Mouse (Mus musculus): Measurements from ENCODE around the gene Stk11ip.
A peak's percentile ranks its signal among the peaks of the same experiment; 100 is the strongest.

The Stk11ip gene

GRCm38 (mm10) chr1:75521321-75522031, at the start of gene Stk11ip:
Stk11ip (plus strand) TSS chr1:75521529.
- DNase-seq: peak; percentile 95 to 97

GRCm38 (mm10) chr1:75476441-75476840, 44.9 kb upstream of the Stk11ip start:
- DNase-seq: no peak

GRCm38 (mm10) chr1:75477264-75477965, 43.9 kb upstream of the Stk11ip start:
- peak; percentile 93 to 95 for DNase-seq

- DNase-seq: no peak
Measured at GRCm38 (mm10) chr1:75477966-75478290, 43.4 kb upstream of the Stk11ip start.

- peak; percentile 68 to 76 for DNase-seq
Measured at GRCm38 (mm10) chr1:75478497-75478896, 42.8 kb upstream of the Stk11ip start.

- peak; percentile 98 for DNase-seq
Measured at GRCm38 (mm10) chr1:75478916-75479634, 42.3 kb upstream of the Stk11ip start, which contains the start of the genes Chpf and Tmem198. Chpf (minus strand) TSS chr1:75479307. Tmem198 (plus strand) TSS chr1:75479532.

- no peak for DNase-seq
Measured at GRCm38 (mm10) chr1:75479635-75479989, 41.7 kb upstream of the Stk11ip start.

- DNase-seq: no peak
Measured at GRCm38 (mm10) chr1:75480036-75480435, 41.3 kb upstream of the Stk11ip start.

- DNase-seq: no peak
Measured at GRCm38 (mm10) chr1:75480735-75481134, 40.6 kb upstream of the Stk11ip start.

- DNase-seq: peak in 1 of 2 experiments; percentile 30
Measured at GRCm38 (mm10) chr1:75486561-75486960, 34.8 kb upstream of the Stk11ip start.

- peak in 1 of 2 experiments; percentile 31 for DNase-seq
Measured at GRCm38 (mm10) chr1:75487040-75487404, 34.3 kb upstream of the Stk11ip start.

GRCm38 (mm10) chr1:75487405-75488161, 33.7 kb upstream of the Stk11ip start:
- DNase-seq: peak; percentile 81 to 87

- DNase-seq: no peak
Measured at GRCm38 (mm10) chr1:75490785-75491551, 30.4 kb upstream of the Stk11ip start.

- no peak for DNase-seq
Measured at GRCm38 (mm10) chr1:75492579-75493170, 28.7 kb upstream of the Stk11ip start.

- peak; percentile 69 to 77 for DNase-seq
Measured at GRCm38 (mm10) chr1:75494878-75495548, 26.3 kb upstream of the Stk11ip start.

GRCm38 (mm10) chr1:75498897-75499296, 22.4 kb upstream of the Stk11ip start:
- DNase-seq: no peak

GRCm38 (mm10) chr1:75499441-75499840, 21.9 kb upstream of the Stk11ip start:
- no peak for DNase-seq

- DNase-seq: no peak
Measured at GRCm38 (mm10) chr1:75501905-75502304, 19.4 kb upstream of the Stk11ip start.

GRCm38 (mm10) chr1:75502945-75503650, 18.2 kb upstream of the Stk11ip start:
- no peak for DNase-seq

GRCm38 (mm10) chr1:75503651-75503980, 17.7 kb upstream of the Stk11ip start:
- DNase-seq: no peak

All from kidney, postnatal 4 days (tissue).